In genomic region chr6:30458626-30459025, GRCm38 (mm10) we compare ENCODE assay signal across 18 mouse cellular contexts. TPM values are rescaled to one million over a fixed set of nuclear protein-coding genes. Genes with fewer than 3 reads are reported as not detected.
A peak's percentile ranks its signal among the peaks of the same experiment; 100 is the strongest.
DNase-seq lines count a peak whose midpoint lies in the region; ATAC-seq and TF ChIP-seq lines count a peak whose summit lies in the region.
"Had no signal": no experiment of that assay in that cellular context is flagged by ENCODE, and none has a peak within 500 bp of the region (broad histone marks: within the 10 kb centered on the region; RNA-seq: fewer than 3 reads in every experiment).

No protein-coding gene starts in this region.

- 75% methylated on average over 5 of the region's 5 CpGs for WGBS in kidney, embryonic 16.5 days
- whole genome bisulfite sequencing in kidney, adult 2 months: 94% methylated on average over 5 of the region's 5 CpGs
- WGBS in embryonic facial prominence, embryonic 10.5 days: 88% methylated on average over 5 of the region's 5 CpGs

- TF ChIP-seq CTCF in gastrocnemius, adult 2 months (IDR thresholded peaks at IDR 0.05): no peak
- no peak for TF ChIP-seq CTCF in kidney, adult 2 months (conservative IDR thresholded peaks at IDR 0.05; ENCODE audit: insufficient read depth, insufficient read length, low read depth, low read length)

- intact Hi-C loops in gastrocnemius, adult 2 months (cut with DNase I): no loop called here

- peak overlapping the region; percentile 80 for H3K27ac ChIP-seq in gastrocnemius, adult 2 months
- peak overlapping the region; percentile 98; the same call in 1 of the 2 replicates for H3K27ac ChIP-seq in kidney, embryonic 16.5 days (ENCODE audit: low read length)
- H3K27ac ChIP-seq in kidney, adult 2 months (ENCODE audit: insufficient read depth, low read depth, low read length): no peak overlapping the region
- peak overlapping the region; percentile 99; the same call in 1 of the 2 replicates for H3K27ac ChIP-seq in embryonic facial prominence, embryonic 10.5 days (replicated peaks)
- H3K27ac ChIP-seq: intestine, embryonic 15.5 days; neural tube, embryonic 12.5 days had no signal

- H3K4me1 ChIP-seq in kidney, embryonic 16.5 days (ENCODE audit: insufficient read depth, low read length): peaks cover 45% of the 10 kb centered on the region
- H3K4me1 ChIP-seq in kidney, adult 2 months (ENCODE audit: control insufficient read depth, insufficient read depth, low read length): peaks cover 3% of the 10 kb centered on the region; the same call in 1 of the 2 replicates
- H3K4me1 ChIP-seq in embryonic facial prominence, embryonic 10.5 days: peaks cover 46% of the 10 kb centered on the region

- peaks cover 18% of the 10 kb centered on the region for H3K36me3 ChIP-seq in kidney, embryonic 16.5 days (ENCODE audit: insufficient read depth, low read length)
- no peaks in the 10 kb centered on the region for H3K36me3 ChIP-seq in kidney, adult 2 months (ENCODE audit: control insufficient read depth, insufficient read depth, low read length)
- peaks cover 33% of the 10 kb centered on the region for H3K36me3 ChIP-seq in embryonic facial prominence, embryonic 10.5 days (replicated peaks)
- H3K36me3 ChIP-seq: heart, embryonic 15.5 days had no signal

- no peak for ATAC-seq in kidney, embryonic 16.5 days (ENCODE audit: low FRiP score, low TSS enrichment)
- no peak for ATAC-seq in activated CD4-positive, CD25-positive, alpha-beta regulatory T cell, adult 4 months
- ATAC-seq: intestine, embryonic 15.5 days had no signal

- no peaks in the 10 kb centered on the region for H3K9me3 ChIP-seq in kidney, embryonic 16.5 days (ENCODE audit: low read length)
- H3K9me3 ChIP-seq in embryonic facial prominence, embryonic 10.5 days: peaks cover 4% of the 10 kb centered on the region; the same call in 1 of the 2 replicates
- H3K9me3 ChIP-seq: heart, embryonic 15.5 days; intestine, embryonic 15.5 days; limb, embryonic 13.5 days; midbrain, embryonic 12.5 days had no signal

- TF ChIP-seq POLR2A in kidney, adult 2 months (IDR thresholded peaks at IDR 0.05; ENCODE audit: low read depth, low read length): no peak

- no peaks in the 10 kb centered on the region for H3K27me3 ChIP-seq in kidney, embryonic 16.5 days (ENCODE audit: insufficient read depth, low read length)
- H3K27me3 ChIP-seq in kidney, adult 2 months (replicated peaks; ENCODE audit: control insufficient read depth, insufficient read depth, low read length): no peaks in the 10 kb centered on the region
- H3K27me3 ChIP-seq in embryonic facial prominence, embryonic 10.5 days (replicated peaks; ENCODE audit: low read depth, poor library complexity, severe bottlenecking): 0 out of 2 replicates have a peak, but pooled peaks cover under 1% of the 10 kb centered on the region
- H3K27me3 ChIP-seq: heart, embryonic 15.5 days; intestine, embryonic 15.5 days; limb, embryonic 13.5 days; midbrain, embryonic 12.5 days; neural tube, embryonic 12.5 days had no signal

- H3K9ac ChIP-seq in kidney, embryonic 16.5 days (replicated peaks; ENCODE audit: low read length): no peak overlapping the region
- H3K9ac ChIP-seq: heart, embryonic 15.5 days; limb, embryonic 13.5 days; midbrain, embryonic 12.5 days; neural tube, embryonic 12.5 days had no signal

- no peak for DNase-seq in gastrocnemius, adult 2 months
- no peak for DNase-seq in gastrocnemius, postnatal 10 days
- no peak for DNase-seq in kidney, adult 2 months
- DNase-seq in embryonic facial prominence, embryonic 10.5 days (ENCODE audit: low spot score): no peak
- DNase-seq in induced T-regulatory cell, adult 2 months (ENCODE audit: low read depth): peak; percentile 10
- DNase-seq in cerebellum, adult 11-12 months: no peak
- DNase-seq: cerebellum, adult 11 months; cerebellum, postnatal 36 days; right cerebral cortex, postnatal 25 days; thymus, adult 18-20 months had no signal

- no peak overlapping the region; the same call in 1 of the 2 replicates for H3K4me3 ChIP-seq in gastrocnemius, adult 2 months
- H3K4me3 ChIP-seq in kidney, embryonic 16.5 days (ENCODE audit: low read length): no peak overlapping the region
- H3K4me3 ChIP-seq in kidney, adult 2 months (ENCODE audit: insufficient read depth, low read depth, low read length): no peak overlapping the region
- H3K4me3 ChIP-seq in embryonic facial prominence, embryonic 10.5 days: no peak overlapping the region
- H3K4me3 ChIP-seq: heart, embryonic 15.5 days; intestine, embryonic 15.5 days; limb, embryonic 13.5 days; neural tube, embryonic 12.5 days had no signal

- no peak overlapping the region for H3K4me2 ChIP-seq in kidney, embryonic 16.5 days (replicated peaks; ENCODE audit: low read depth, low read length)
- H3K4me2 ChIP-seq: intestine, embryonic 15.5 days; midbrain, embryonic 12.5 days; neural tube, embryonic 12.5 days had no signal

RNA-seq across cellular contexts. Expression of gene Tmem209, which starts 51.0 kb away (rescaled TPM):
- total RNA-seq in gastrocnemius, adult 2 months (2021): 10 to 100 TPM in 1 of 2 experiments, 1 to 10 TPM in 1; 7.1 to 11.4 TPM
- total RNA-seq in gastrocnemius, postnatal 10 days (2021): 10 to 100 TPM; 10.5 to 12.1 TPM
- 45.6 and 51.4 TPM in 2 replicates for polyA plus RNA-seq in kidney, embryonic 16.5 days (2015; fragmentation: Nextera tagmentation; extraction: Ambion mirVana)
- 27.3 and 35.2 TPM in 2 replicates for polyA plus RNA-seq in kidney, adult 2 months (2012; rRNA removed)
- 41.3 and 45.7 TPM in 2 replicates for polyA plus RNA-seq in embryonic facial prominence, embryonic 10.5 days (2016; fragmentation: Nextera tagmentation; extraction: Ambion mirVana)
- 10 to 100 TPM; 48.4 to 59.2 TPM for polyA plus RNA-seq in activated CD4-positive, CD25-positive, alpha-beta regulatory T cell, adult 4 months (2017; shearing (Covaris generic))

RNA-seq across cellular contexts. Expression of gene Ssmem1, which starts 51.0 kb away (rescaled TPM):
- under 1 TPM; 0.18 to 0.20 TPM for total RNA-seq in gastrocnemius, adult 2 months (2021)
- total RNA-seq in gastrocnemius, postnatal 10 days (2021): under 1 TPM; 0.21 to 0.56 TPM
- polyA plus RNA-seq in kidney, embryonic 16.5 days (2015; fragmentation: Nextera tagmentation; extraction: Ambion mirVana): 0.17 and 0.37 TPM in 2 replicates
- polyA plus RNA-seq in kidney, adult 2 months (2012; rRNA removed): 0.09 TPM in 1 of 2 replicates, not detected in the other
- polyA plus RNA-seq in embryonic facial prominence, embryonic 10.5 days (2016; fragmentation: Nextera tagmentation; extraction: Ambion mirVana): 0.19 and 0.40 TPM in 2 replicates
- not detected for polyA plus RNA-seq in activated CD4-positive, CD25-positive, alpha-beta regulatory T cell, adult 4 months (2017; shearing (Covaris generic))
- polyA plus RNA-seq: intestine, embryonic 15.5 days; large intestine, adult 2 months had no signal

RNA-seq across cellular contexts. Expression of gene Klhdc10, which starts 57.0 kb away (rescaled TPM):
- total RNA-seq in gastrocnemius, adult 2 months (2021): 10 to 100 TPM; 35.8 to 44.4 TPM
- 10 to 100 TPM; 52.8 to 54.8 TPM for total RNA-seq in gastrocnemius, postnatal 10 days (2021)
- polyA plus RNA-seq in kidney, embryonic 16.5 days (2015; fragmentation: Nextera tagmentation; extraction: Ambion mirVana): 26.8 and 30.2 TPM in 2 replicates
- polyA plus RNA-seq in kidney, adult 2 months (2012; rRNA removed): 34.0 and 42.7 TPM in 2 replicates
- 36.2 and 37.3 TPM in 2 replicates for polyA plus RNA-seq in embryonic facial prominence, embryonic 10.5 days (2016; fragmentation: Nextera tagmentation; extraction: Ambion mirVana)
- 1 to 10 TPM; 2.1 to 2.5 TPM for polyA plus RNA-seq in activated CD4-positive, CD25-positive, alpha-beta regulatory T cell, adult 4 months (2017; shearing (Covaris generic))
